Mouse (Mus musculus): ENCODE data around the gene Fam186b.

- TF ChIP-seq CTCF (IDR thresholded peaks at IDR 0.05; ENCODE audit: low read depth) (no peak), EP300 (optimal IDR thresholded peaks at IDR 0.05) (no peak)
Observed at GRCm38 (mm10) chr15:99242045-99242444, 53.6 kb downstream of the Fam186b start.

Measured in stomach, postnatal 0 days (tissue).